Mouse (Mus musculus) kidney, postnatal 10 days (tissue): ENCODE measurements at regions not wholly inside any gene's neighbourhood (a gene's known extent, or its start where the extent isn't known, plus 50 kb on each side); places are given as distances from the start of the nearest gene placed in this dataset.

Source experiments
- DNase-seq: peaks from one replicate; pipeline ENCODE4 v3.0.0; 2021; ENCODE audit warnings: mixed read lengths

DNA sequence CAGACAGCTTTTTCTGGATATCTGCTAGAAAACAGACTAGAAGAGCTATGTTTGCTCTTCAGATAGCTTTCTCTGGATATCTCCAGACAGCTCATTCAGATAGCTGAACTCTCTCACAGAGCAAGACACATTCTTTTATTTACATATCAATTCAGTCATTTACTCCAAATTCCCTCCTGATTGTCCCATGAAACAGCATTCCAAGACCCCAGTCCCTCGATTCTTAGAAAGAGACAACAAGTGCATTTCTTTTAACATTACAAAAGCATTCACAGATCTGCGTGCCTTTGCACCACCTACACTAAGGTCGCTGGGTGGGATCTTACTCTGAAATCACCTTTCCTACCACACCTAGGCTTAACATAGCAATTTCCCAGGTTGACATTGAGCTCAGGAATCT lies 1039.5 kb upstream of the Ddx18 start:
- DNase-seq: no peak

DNA sequence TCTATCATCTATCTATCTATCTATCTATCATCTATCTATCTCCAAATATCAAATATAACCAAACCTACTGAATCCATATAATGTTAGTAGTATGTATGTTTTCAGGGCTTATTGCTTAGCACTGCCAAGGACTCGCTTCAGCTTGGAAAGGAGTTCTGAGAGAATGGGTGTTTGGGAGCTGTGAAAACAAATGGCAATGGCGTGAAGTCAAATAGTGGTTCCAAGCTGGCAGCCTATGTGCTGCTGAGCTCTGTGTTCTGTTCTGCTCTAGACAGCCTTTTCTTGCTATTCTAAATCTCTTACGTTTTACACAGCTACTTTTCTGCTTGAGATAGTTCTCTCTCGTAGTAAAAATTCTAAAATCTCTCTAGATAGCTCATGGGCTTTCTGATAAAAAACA lies 1008.2 kb upstream of the Ddx18 start:
- no peak for DNase-seq

GRCm38 (mm10) chr1:122551596-122551995 lies 983.8 kb upstream of the Ddx18 start:
- DNase-seq: no peak

GRCm38 (mm10) chr1:122509580-122509979 lies 941.8 kb upstream of the Ddx18 start:
- DNase-seq: no peak

DNA sequence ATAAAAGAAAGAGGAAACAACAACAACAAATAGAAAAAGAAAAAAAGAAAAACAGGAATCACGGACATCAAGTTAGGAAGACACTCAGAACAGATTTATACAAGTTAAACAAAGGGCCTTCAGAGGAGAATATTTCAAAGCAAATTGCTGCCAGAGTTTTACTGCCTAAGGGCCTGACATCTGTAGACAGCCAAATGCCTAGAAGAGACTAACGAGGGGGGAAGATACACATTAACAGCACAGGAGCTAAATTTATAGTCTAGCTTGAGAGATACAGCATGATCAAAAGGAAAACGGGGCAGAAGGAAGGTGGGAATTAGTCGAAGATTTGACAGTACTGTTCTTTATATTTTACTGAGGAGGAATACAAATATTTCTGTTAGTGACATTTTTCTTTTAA lies 933.9 kb upstream of the Ddx18 start:
- no peak for DNase-seq

DNA sequence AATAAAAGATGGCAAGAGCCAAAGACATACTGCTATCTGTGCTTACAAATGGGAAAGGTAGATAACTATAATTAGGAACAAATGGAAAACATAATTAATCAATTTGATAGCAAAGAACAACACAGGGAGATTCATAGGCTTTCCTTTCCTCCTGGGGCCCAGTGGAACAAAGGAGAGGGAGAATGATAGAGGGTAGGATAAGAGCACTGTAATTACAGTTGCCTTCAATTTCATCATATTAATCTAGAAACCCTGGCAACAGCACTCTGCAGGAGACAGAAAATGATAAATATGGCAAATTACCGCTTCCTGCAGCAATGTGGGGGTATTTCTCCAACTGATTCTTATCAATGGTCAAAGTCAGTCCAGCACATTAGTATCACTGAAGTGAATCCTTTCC lies 910.2 kb upstream of the Ddx18 start:
- no peak for DNase-seq

- no peak for DNase-seq
Measured at GRCm38 (mm10) chr1:122463931-122464330, 896.1 kb upstream of the Ddx18 start.

- no peak for DNase-seq
Measured at GRCm38 (mm10) chr1:122459056-122459455, 891.3 kb upstream of the Ddx18 start.

GRCm38 (mm10) chr1:122454881-122455280 lies 887.1 kb upstream of the Ddx18 start:
- DNase-seq: no peak

DNA sequence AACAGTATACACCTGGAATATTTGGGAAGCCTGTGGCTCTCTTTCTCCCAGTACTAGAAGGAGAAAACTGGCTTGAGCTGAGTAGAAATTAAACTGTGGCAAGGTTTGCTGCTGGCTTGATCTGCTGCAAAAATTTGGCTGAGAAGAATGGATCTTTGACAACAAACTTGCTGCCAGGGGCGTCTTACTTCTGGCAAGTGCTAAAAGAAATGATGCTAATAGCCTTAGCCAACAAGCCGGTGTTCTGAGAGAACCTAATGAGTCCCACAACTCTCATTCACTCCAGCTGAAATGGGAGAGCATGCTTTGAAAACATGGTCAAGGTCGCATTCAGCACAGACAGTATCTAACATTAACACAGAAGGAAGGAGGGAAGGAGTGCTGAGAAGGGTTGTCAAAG lies 885.8 kb upstream of the Ddx18 start:
- DNase-seq: no peak

DNA sequence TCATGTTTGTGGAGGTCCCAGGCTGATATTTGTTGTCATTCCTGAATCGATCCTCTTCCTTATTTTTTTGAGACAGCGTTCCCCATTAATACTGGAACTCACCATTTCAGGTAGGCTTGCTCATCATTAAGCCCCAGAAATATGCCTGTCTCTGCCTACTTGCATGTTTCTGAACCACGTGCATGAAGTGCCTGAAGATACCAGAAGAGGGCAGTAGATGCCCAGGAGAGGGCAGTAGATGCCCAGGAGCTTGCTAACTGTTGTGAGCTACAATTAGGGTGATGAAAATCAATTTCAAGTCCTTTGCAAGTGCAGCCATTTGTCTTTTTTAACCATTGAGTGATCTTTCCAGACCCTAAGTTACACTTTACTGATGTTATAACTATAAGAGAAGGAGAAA lies 871.6 kb upstream of the Ddx18 start:
- DNase-seq: peak; percentile 33

DNA sequence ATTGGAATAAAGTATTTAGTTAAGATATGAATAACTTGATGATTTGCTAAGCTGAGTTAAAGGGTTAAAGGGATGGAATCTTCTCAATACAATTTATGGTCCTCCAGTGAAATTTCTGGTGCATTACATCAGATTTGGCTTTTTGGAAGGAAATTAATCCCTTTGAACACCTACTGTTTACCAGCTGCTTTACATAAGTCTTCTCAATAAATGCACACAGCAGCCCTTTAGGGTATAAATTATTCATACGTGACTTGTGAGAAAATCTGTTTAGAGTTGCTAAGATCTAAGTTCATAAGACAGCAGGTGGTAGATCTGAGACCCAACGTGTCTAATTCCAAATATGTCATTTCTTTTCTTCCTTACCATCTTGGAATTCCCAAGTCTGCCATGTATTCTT lies 855.7 kb upstream of the Ddx18 start:
- DNase-seq: no peak

- no peak for DNase-seq
Measured at GRCm38 (mm10) chr1:122396342-122396741, 828.6 kb upstream of the Ddx18 start.

- DNase-seq: no peak
Measured at GRCm38 (mm10) chr1:122393660-122394355, 826.0 kb upstream of the Ddx18 start.

DNA sequence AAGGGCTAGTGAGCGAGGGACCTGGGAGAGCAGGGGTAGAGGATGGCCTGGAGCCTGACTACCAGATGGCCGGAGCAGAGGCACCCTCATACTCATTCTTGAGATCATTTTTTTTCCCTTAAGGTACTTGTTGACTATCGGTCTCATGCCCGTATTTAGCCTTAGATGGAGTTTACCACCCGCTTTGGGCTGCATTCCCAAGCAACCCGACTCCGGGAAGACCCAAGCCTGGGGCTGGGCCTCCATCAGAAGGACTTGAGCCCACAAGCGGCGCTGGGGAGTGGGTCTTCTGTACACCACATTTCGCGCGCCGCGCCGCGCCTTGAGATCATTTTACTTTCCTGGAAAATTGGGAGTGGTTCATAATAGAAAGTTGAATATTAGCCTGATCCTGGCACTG lies 789.2 kb upstream of the Ddx18 start:
- DNase-seq: peak; percentile 99

GRCm38 (mm10) chr1:122351530-122351929 lies 783.7 kb upstream of the Ddx18 start:
- no peak for DNase-seq

- no peak for DNase-seq
Measured at GRCm38 (mm10) chr1:122333267-122333666, 765.5 kb upstream of the Ddx18 start.

DNA sequence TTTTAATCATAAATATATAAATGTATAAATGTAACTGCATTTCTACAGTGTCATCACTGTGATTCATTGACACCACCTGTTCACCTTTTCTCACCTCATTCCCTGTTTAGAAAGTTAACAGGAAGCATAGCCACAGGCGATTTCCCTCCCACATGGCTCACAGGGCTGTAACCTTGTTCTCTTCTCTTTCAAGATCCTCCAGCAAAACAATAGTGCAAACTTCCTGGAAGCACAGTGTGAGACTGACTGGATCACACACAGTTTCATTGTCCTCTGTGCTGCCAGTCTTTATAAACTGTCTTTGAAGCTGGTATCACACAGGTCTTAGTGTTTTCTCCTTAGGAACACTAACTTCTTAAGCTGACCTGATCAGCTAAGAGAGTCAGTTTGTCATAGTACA lies 760.5 kb upstream of the Ddx18 start:
- no peak for DNase-seq
